Mouse (Mus musculus): ENCODE measurements around the gene Serpinb3d. TPM values are rescaled to one million over a fixed set of nuclear protein-coding genes. Genes with fewer than 3 reads are reported as not detected.
"Not testable (repeated sequence)": the region's sequence is repeated elsewhere in the genome, so short reads cannot be mapped to it uniquely, and the experiment has no call there.

The Serpinb3d gene
- not detected for total RNA-seq (2021)
- not detected in 2 replicates for polyA plus RNA-seq (2012; rRNA removed)
- long read RNA-seq: 0 reads

GRCm38 (mm10) chr1:107083406-107083805 is at the start of gene Serpinb3d:
Gene Serpinb3d, minus strand, starts transcription at chr1:107083506.
- no peak for DNase-seq

DNA sequence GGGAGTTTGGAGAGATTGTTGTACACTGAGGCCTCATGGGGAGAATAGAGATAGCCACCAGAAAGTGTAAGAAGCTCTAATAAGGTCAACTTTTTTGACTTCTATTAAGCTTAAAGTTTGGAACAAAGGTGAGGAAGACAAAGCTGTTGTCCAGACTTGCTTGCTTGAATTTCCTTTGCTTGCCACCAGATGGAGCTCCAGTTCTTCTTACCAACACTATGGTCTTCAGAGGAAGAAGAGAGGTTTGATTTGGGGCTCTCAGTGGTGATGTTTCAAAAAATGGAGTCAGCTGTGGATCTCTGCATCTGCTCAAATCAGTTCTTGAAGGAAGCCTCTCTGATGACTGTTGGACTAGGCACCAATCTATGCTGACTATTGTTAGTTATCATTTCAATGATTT is 44.1 kb upstream of the Serpinb3d start:
- not testable (repeated sequence) for DNase-seq

GRCm38 (mm10) chr1:107098417-107098816 is 15.1 kb upstream of the Serpinb3d start:
- no peak for DNase-seq

DNA sequence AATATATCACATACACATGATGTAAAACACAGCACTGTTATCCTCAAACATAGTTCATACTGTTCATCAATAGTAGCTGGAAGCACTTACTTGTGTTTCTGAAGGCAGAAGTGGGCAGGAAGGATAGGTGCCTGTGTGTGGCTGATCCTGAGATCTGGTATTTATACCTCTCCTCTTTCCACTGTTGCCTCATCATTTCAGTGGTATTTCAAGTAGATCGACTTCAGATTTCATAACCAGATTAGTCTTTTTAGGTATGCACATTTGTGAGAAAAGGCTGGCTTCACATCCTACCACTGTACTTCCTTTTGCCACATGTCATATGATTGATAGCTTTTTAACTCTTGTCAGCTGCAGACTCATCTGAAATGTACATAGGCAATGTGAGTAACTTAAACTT is 31.1 kb downstream of the Serpinb3d start, which contains the start of gene Serpinb3a:
Gene Serpinb3a (minus strand): TSS at position 101 of the 400 bp plus-strand sequence.
- DNase-seq: no peak

GRCm38 (mm10) chr1:107034236-107034635 is 49.1 kb downstream of the Serpinb3d start:
- not testable (repeated sequence) for DNase-seq

Other genes starting within 250 kb of the Serpinb3d start
- gene Serpinb5, start 222.3 kb downstream of the Serpinb3d start, total RNA-seq (2021): not detected
- gene Serpinb5, start 222.3 kb downstream of the Serpinb3d start, polyA plus RNA-seq (2012; rRNA removed): not detected in 2 replicates
- gene Serpinb12, start 149.1 kb downstream of the Serpinb3d start, total RNA-seq (2021): not detected
- gene Serpinb12, start 149.1 kb downstream of the Serpinb3d start, polyA plus RNA-seq (2012; rRNA removed): not detected in 2 replicates
- gene Serpinb13, start 102.5 kb downstream of the Serpinb3d start, total RNA-seq (2021): not detected
- not detected in 2 replicates for gene Serpinb13, start 102.5 kb downstream of the Serpinb3d start, polyA plus RNA-seq (2012; rRNA removed)
- not detected for gene Serpinb3a, start 31.2 kb downstream of the Serpinb3d start, total RNA-seq (2021)
- not detected in 2 replicates for gene Serpinb3a, start 31.2 kb downstream of the Serpinb3d start, polyA plus RNA-seq (2012; rRNA removed)
- gene Serpinb3b, start 194.9 kb upstream of the Serpinb3d start, total RNA-seq (2021): not detected
- gene Serpinb3b, start 194.9 kb upstream of the Serpinb3d start, polyA plus RNA-seq (2012; rRNA removed): not detected in 2 replicates
- not detected for gene Serpinb3c, start 194.9 kb upstream of the Serpinb3d start, total RNA-seq (2021)
- gene Serpinb3c, start 194.9 kb upstream of the Serpinb3d start, polyA plus RNA-seq (2012; rRNA removed): not detected in 2 replicates

All from adrenal gland, adult 2 months (tissue).